Mouse (Mus musculus) C2C12 (cell line): ENCODE results near the gene Chsy1. TPM values are rescaled to one million over a fixed set of nuclear protein-coding genes. Genes with fewer than 3 reads are reported as not detected.

Experiments
- H3K27me3 ChIP-seq: one replicate; pipeline ENCODE4 v1.6.1; 2011; ENCODE audit not compliant: control insufficient read depth, insufficient read depth, insufficient read length
- H3K36me3 ChIP-seq: one replicate; pipeline ENCODE4 v1.6.1; 2011; ENCODE audit not compliant: control insufficient read depth, insufficient read depth
- H3K4me3 ChIP-seq: one replicate; pipeline ENCODE4 v1.5.1; 2011; ENCODE audit warnings: mild to moderate bottlenecking, control low read depth; ENCODE audit not compliant: poor library complexity, insufficient read depth, severe bottlenecking
- H3K79me2 ChIP-seq: one replicate; pipeline ENCODE4 v1.6.1; 2011; ENCODE audit not compliant: control insufficient read depth, insufficient read depth
- H3K79me3 ChIP-seq: one replicate; pipeline ENCODE4 v1.6.1; 2011; ENCODE audit warnings: low read depth, control low read depth
- H3ac ChIP-seq: one replicate; pipeline ENCODE3; 2011; ENCODE audit warnings: low read depth; ENCODE audit not compliant: control insufficient read depth, insufficient read length
- CEBPB ChIP-seq: IDR thresholded peaks from one replicate; pipeline ENCODE4 v1.6.1; 2011; ENCODE audit warnings: low read depth, mild to moderate bottlenecking, control low read depth, moderate library complexity
- CTCF ChIP-seq: IDR thresholded peaks from one replicate; pipeline ENCODE4 v1.5.1; 2011; ENCODE audit not compliant: control insufficient read depth, insufficient read depth, insufficient read length
- FOSL1 ChIP-seq: IDR thresholded peaks from one replicate; pipeline ENCODE4 v1.8.0; 2011; ENCODE audit warnings: mild to moderate bottlenecking, low read length; ENCODE audit not compliant: poor library complexity, insufficient read depth, severe bottlenecking
- MAX ChIP-seq: IDR thresholded peaks from one replicate; pipeline ENCODE4 v1.6.1; 2011; ENCODE audit warnings: mild to moderate bottlenecking, control low read depth
- MYOD1 ChIP-seq: IDR thresholded peaks from one replicate; pipeline ENCODE4 v1.6.1; 2011; ENCODE audit warnings: low read depth; ENCODE audit not compliant: control insufficient read depth, insufficient read length
- MYOG ChIP-seq: IDR thresholded peaks from one replicate; pipeline ENCODE4 v1.6.1; 2011; ENCODE audit not compliant: control insufficient read depth, insufficient read length; ENCODE audit errors: extremely low read depth
- USF1 ChIP-seq: IDR thresholded peaks from one replicate; pipeline ENCODE4 v1.6.1; 2011; ENCODE audit warnings: low read depth, mild to moderate bottlenecking, control low read depth, moderate library complexity
- polyA plus RNA-seq: library from polyadenylated mRNA; unstranded; fragments of >200 nt; fragmentation: generic; extraction: Trizol; gene quantifications from one replicate; pipeline ENCODE4 v1.2.1, GENCODE M21; 2012; ENCODE audit warnings: missing spikeins

Chsy1 gene
- polyA plus RNA-seq, 1 experiment = 25.5 TPM

DNA sequence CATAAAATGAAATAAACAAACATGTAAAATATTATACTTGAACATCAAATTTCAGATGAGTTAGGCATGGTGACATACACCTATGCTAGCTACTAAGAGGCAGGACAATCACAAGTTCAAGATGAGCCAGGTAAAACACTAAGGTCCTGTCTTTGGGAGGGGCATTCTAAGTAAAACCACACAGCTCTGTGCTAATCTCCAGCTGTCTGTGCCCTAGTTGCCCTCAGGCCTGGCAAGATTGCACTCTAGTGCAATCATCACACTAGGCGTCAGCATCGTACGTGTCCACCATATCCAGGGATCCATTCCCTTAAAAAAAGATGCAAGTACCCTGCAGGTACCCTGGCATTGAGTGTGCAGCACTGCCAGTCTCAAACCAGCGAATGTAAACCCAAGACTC lies 28.0 kb downstream of the Chsy1 start:
- Histone ChIP-seq H3K4me3 (no peak overlapping the region), H3K27me3 (no peaks in the 10 kb centered on the region), H3K79me3 (peaks cover 72% of the 10 kb centered on the region), H3K36me3 (peaks cover 9% of the 10 kb centered on the region), H3K79me2 (peaks cover 99% of the 10 kb centered on the region), H3ac (no peak overlapping the region)
- TF ChIP-seq MAX (no peak), FOSL1 (no peak), MYOG (no peak), USF1 (no peak)

DNA sequence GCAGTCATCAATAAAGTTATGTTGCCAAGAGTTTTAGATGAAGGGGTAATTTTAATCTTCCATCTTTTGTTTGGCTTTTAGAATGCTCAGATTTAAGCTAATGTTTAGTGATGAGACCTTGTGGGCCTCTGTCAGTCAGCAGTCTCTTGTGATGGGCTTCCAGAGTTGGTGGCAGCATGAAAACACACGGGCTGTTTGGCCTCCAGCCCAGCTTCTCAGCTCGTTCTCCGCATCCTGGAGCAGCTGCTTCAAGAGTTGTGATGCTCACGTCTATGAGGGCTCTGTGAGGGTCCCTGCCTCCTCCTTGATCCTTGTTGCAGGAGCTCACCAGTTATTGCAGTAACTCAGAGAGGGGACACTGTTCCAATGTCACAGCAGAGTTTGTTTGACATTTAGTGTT lies 29.0 kb downstream of the Chsy1 start:
- Histone ChIP-seq H3K79me2 (peaks cover 98% of the 10 kb centered on the region), H3K79me3 (peaks cover 71% of the 10 kb centered on the region), H3K4me3 (no peak overlapping the region), H3K36me3 (peaks cover 7% of the 10 kb centered on the region), H3ac (no peak overlapping the region), H3K27me3 (no peaks in the 10 kb centered on the region)
- TF ChIP-seq CTCF (no peak), MAX (no peak), MYOG (no peak), USF1 (no peak), FOSL1 (no peak), MYOD1 (no peak), CEBPB (no peak)

DNA sequence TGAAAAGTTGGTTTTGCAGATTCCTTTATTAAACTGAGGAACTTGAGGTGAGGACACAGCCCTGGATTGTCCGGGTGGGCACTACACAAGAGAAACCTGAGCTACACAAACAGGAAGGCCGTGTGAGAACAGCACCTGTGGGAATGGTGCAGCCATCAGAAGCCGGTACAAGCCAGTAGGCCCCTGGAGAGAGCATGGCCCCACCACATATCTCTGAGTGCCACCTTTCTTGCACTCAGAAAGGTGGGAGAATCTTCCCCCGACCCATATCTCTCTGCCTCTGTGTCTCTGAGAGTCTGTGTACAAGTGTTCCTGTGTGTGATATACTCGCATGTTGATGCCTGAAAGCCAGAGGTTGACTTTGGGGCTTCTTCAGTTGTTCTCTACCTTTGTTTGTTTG lies 29.6 kb downstream of the Chsy1 start:
- peaks cover 7% of the 10 kb centered on the region for H3K36me3 ChIP-seq
- no peak overlapping the region for H3ac ChIP-seq
- TF ChIP-seq CEBPB = no peak
- no peak for TF ChIP-seq MAX
- TF ChIP-seq FOSL1 = no peak
- no peak for TF ChIP-seq MYOG
- no peak for TF ChIP-seq CTCF
- no peak for TF ChIP-seq MYOD1
- TF ChIP-seq USF1 = no peak
- H3K4me3 ChIP-seq = no peak overlapping the region
- H3K79me2 ChIP-seq = peaks cover 99% of the 10 kb centered on the region
- H3K27me3 ChIP-seq = no peaks in the 10 kb centered on the region
- H3K79me3 ChIP-seq = peaks cover 74% of the 10 kb centered on the region

DNA sequence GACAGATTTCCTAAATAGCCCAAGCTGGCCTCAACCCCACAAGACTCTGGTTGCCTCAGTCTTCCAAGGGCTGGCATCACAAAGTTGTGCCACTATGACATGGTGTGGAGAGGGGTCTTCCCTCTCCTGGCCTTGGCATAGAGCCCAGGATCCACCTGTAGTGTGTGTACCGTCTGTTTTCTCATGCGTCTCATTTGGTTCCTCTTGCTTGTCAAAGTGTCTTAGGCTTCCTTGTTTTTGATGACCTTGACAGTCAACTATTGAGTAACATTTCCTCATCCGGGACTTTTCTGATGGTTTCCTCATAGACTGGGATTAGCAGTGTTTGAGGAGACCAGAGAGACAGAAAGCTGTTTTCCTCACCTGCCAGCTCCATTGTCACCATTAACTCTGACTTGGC lies 30.8 kb downstream of the Chsy1 start:
- TF ChIP-seq MYOG (no peak), FOSL1 (no peak)
- H3K79me2 ChIP-seq = peaks cover 98% of the 10 kb centered on the region
- H3K27me3 ChIP-seq = no peaks in the 10 kb centered on the region
- H3K79me3 ChIP-seq = peaks cover 64% of the 10 kb centered on the region
- peaks cover 7% of the 10 kb centered on the region for H3K36me3 ChIP-seq
- no peak overlapping the region for H3ac ChIP-seq
- no peak overlapping the region for H3K4me3 ChIP-seq

DNA sequence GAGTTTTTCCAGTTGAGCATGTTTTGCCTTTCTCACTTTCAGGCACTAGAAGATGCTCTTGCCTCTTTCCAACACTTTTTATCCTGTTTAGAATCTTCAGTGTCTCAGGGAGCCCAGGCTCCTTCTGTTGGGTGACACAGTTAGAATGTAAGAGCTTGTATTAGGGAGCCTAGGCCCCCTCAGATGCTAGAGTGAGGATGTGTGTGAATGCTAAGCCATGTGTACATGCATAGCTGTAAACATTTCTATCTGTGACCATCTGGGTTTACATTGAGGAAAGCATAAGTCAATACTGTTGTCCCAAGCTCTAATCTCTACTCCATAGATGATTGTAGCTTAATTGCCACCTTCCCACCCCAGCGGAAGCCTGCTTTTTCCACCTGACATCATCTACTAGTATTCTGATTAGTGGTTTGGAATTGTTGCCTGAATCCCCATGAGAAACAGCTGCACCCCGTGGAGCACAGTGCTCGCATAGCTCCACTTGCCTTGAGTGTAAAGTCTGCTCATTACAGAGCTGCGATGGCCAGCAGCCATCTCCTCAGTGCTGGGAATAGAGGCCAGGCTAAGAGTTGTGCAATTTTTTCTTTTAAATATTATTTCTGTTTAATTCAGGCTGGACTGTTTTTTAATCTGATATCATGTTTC lies 31.7 kb downstream of the Chsy1 start:
- TF ChIP-seq FOSL1 = no peak
- Histone ChIP-seq H3K4me3 (no peak overlapping the region), H3K79me2 (peaks cover 89% of the 10 kb centered on the region), H3K79me3 (peaks cover 56% of the 10 kb centered on the region), H3K27me3 (no peaks in the 10 kb centered on the region), H3K36me3 (peaks cover 7% of the 10 kb centered on the region), H3ac (no peak overlapping the region)

DNA sequence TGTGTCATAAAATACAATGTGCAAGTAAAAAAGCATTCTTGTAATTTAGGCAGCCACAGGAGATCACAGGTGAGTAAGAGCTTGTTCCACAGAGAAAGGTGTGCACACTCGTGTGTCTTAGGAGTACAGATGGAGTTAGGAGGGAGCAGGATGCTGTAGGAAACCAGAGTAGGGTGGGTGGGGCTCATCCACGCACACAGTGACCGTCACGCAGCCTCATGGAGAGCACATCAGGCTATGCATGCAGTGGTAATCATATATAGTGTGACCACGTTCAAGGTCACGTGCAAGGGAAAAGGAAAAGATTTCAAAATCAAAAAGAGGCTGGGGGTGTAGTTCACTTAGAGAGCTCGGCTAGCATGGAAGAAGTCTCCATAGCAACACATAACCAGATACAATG lies 33.2 kb downstream of the Chsy1 start:
- peaks cover 87% of the 10 kb centered on the region for H3K79me2 ChIP-seq
- H3K79me3 ChIP-seq = peaks cover 48% of the 10 kb centered on the region
- no peak overlapping the region for H3ac ChIP-seq
- no peak overlapping the region for H3K4me3 ChIP-seq
- TF ChIP-seq MYOG (no peak), USF1 (no peak), MAX (no peak), CEBPB (no peak), CTCF (no peak), FOSL1 (no peak), MYOD1 (no peak)
- no peaks in the 10 kb centered on the region for H3K27me3 ChIP-seq
- peaks cover 7% of the 10 kb centered on the region for H3K36me3 ChIP-seq
